Mouse (Mus musculus) ZHBTc4 (cell line): ENCODE measurements around the gene Rpe.
A peak's percentile ranks its signal among the peaks of the same experiment; 100 is the strongest.

ENCODE experiments used
- DNase-seq: peaks from one replicate; pipeline ENCODE4 v3.0.0-alpha.2; 2011; ENCODE audit warnings: low read depth, low spot score

The Rpe gene

GRCm38 (mm10) chr1:66700693-66701575 lies at the start of gene Rpe:
Gene Rpe, plus strand, starts transcription at chr1:66700831.
- DNase-seq, result peak; percentile 97

- DNase-seq, result no peak
Observed at GRCm38 (mm10) chr1:66655119-66655746, 45.4 kb upstream of the Rpe start.

- DNase-seq, result peak; percentile 50
Observed at GRCm38 (mm10) chr1:66655747-66656119, 44.9 kb upstream of the Rpe start.

GRCm38 (mm10) chr1:66671475-66671874 lies 29.2 kb upstream of the Rpe start:
- no peak for DNase-seq

- no peak for DNase-seq
Observed at GRCm38 (mm10) chr1:66672812-66673211, 27.8 kb upstream of the Rpe start.

- DNase-seq, result no peak
Observed at GRCm38 (mm10) chr1:66677928-66678327, 22.7 kb upstream of the Rpe start.

GRCm38 (mm10) chr1:66678662-66679061 lies 22.0 kb upstream of the Rpe start:
- no peak for DNase-seq

GRCm38 (mm10) chr1:66682974-66683373 lies 17.7 kb upstream of the Rpe start:
- no peak for DNase-seq

GRCm38 (mm10) chr1:66691772-66692171 lies 8.9 kb upstream of the Rpe start:
- no peak for DNase-seq

GRCm38 (mm10) chr1:66692308-66692707 lies 8.3 kb upstream of the Rpe start:
- no peak for DNase-seq

- DNase-seq, result no peak
Observed at GRCm38 (mm10) chr1:66692780-66693392, 7.7 kb upstream of the Rpe start.

GRCm38 (mm10) chr1:66694266-66694665 lies 6.4 kb upstream of the Rpe start:
- DNase-seq, result no peak

GRCm38 (mm10) chr1:66695296-66695695 lies 5.3 kb upstream of the Rpe start:
- no peak for DNase-seq

GRCm38 (mm10) chr1:66699630-66700029 lies 1.0 kb upstream of the Rpe start:
- DNase-seq, result peak; percentile 77

- DNase-seq, result peak; percentile 79
Observed at GRCm38 (mm10) chr1:66700149-66700692, 410 bp upstream of the Rpe start.

- no peak for DNase-seq
Observed at GRCm38 (mm10) chr1:66701576-66701940, 927 bp downstream of the Rpe start.

GRCm38 (mm10) chr1:66702623-66703345 lies 2.2 kb downstream of the Rpe start:
- no peak for DNase-seq

GRCm38 (mm10) chr1:66704523-66704922 lies 3.9 kb downstream of the Rpe start:
- DNase-seq, result no peak

GRCm38 (mm10) chr1:66712859-66713258 lies 12.2 kb downstream of the Rpe start:
- DNase-seq, result no peak

- no peak for DNase-seq
Observed at GRCm38 (mm10) chr1:66730581-66730980, 29.9 kb downstream of the Rpe start.

- DNase-seq, result no peak
Observed at GRCm38 (mm10) chr1:66768764-66769163, 68.1 kb downstream of the Rpe start.
